Mouse (Mus musculus) yolk sac, embryonic 10.5 days (tissue): ENCODE results near the gene Slc12a1.
"Not testable (repeated sequence)": the region's sequence is repeated elsewhere in the genome, so short reads cannot be mapped to it uniquely, and the experiment has no call there.

Source experiments
- DNase-seq: peaks from one replicate; pipeline ENCODE4 v3.0.0-alpha.2; 2017; ENCODE audit warnings: low spot score

The Slc12a1 gene

GRCm38 (mm10) chr2:125152388-125152787 lies at the start of gene Slc12a1:
Gene Slc12a1, plus strand, starts transcription at chr2:125152505.
- DNase-seq, result no peak

GRCm38 (mm10) chr2:125104491-125104890 lies 47.8 kb upstream of the Slc12a1 start:
- DNase-seq, result not testable (repeated sequence)

- DNase-seq, result not testable (repeated sequence)
Measured at GRCm38 (mm10) chr2:125106536-125106935, 45.8 kb upstream of the Slc12a1 start.

- DNase-seq, result no peak
Measured at GRCm38 (mm10) chr2:125119381-125120110, 32.8 kb upstream of the Slc12a1 start.

- DNase-seq, result no peak
Measured at GRCm38 (mm10) chr2:125122288-125122623, 30.0 kb upstream of the Slc12a1 start.

- DNase-seq, result peak; percentile 34
Measured at GRCm38 (mm10) chr2:125122624-125123476, 29.5 kb upstream of the Slc12a1 start.

- DNase-seq, result peak; percentile 81
Measured at GRCm38 (mm10) chr2:125123477-125123852, 28.8 kb upstream of the Slc12a1 start, which contains the start of gene Myef2. Gene Myef2, minus strand, starts transcription at chr2:125123661.

GRCm38 (mm10) chr2:125125824-125126223 lies 26.5 kb upstream of the Slc12a1 start:
- no peak for DNase-seq

- DNase-seq, result no peak
Measured at GRCm38 (mm10) chr2:125126792-125127191, 25.5 kb upstream of the Slc12a1 start.

- no peak for DNase-seq
Measured at GRCm38 (mm10) chr2:125134113-125134512, 18.2 kb upstream of the Slc12a1 start.

- DNase-seq, result peak; percentile 78
Measured at GRCm38 (mm10) chr2:125135903-125136811, 16.1 kb upstream of the Slc12a1 start, which contains the start of gene Ctxn2. Gene Ctxn2, plus strand, starts transcription at chr2:125136692.

GRCm38 (mm10) chr2:125136846-125137245 lies 15.5 kb upstream of the Slc12a1 start:
- DNase-seq, result no peak

GRCm38 (mm10) chr2:125142336-125142735 lies 10.0 kb upstream of the Slc12a1 start:
- DNase-seq, result no peak

- DNase-seq, result no peak
Measured at GRCm38 (mm10) chr2:125154294-125154693, 2.0 kb downstream of the Slc12a1 start.

GRCm38 (mm10) chr2:125155504-125155903 lies 3.2 kb downstream of the Slc12a1 start:
- DNase-seq, result no peak

- no peak for DNase-seq
Measured at GRCm38 (mm10) chr2:125162012-125162470, 9.7 kb downstream of the Slc12a1 start.

- no peak for DNase-seq
Measured at GRCm38 (mm10) chr2:125178225-125178798, 26.0 kb downstream of the Slc12a1 start.

GRCm38 (mm10) chr2:125187904-125188303 lies 35.6 kb downstream of the Slc12a1 start:
- no peak for DNase-seq

GRCm38 (mm10) chr2:125189197-125189596 lies 36.9 kb downstream of the Slc12a1 start:
- DNase-seq, result peak; percentile 36

- no peak for DNase-seq
Measured at GRCm38 (mm10) chr2:125192905-125193304, 40.6 kb downstream of the Slc12a1 start.

GRCm38 (mm10) chr2:125196771-125197170 lies 44.5 kb downstream of the Slc12a1 start:
- no peak for DNase-seq
